Mouse (Mus musculus) common myeloid progenitor, adult 5-6 weeks (primary cell): Measurements from ENCODE around the gene Ap2a2. TPM values are rescaled to one million over a fixed set of nuclear protein-coding genes. Genes with fewer than 3 reads are reported as not detected.
"Not testable (repeated sequence)": the region's sequence is repeated elsewhere in the genome, so short reads cannot be mapped to it uniquely, and the experiment has no call there.

ENCODE experiments used
- ATAC-seq: replicated peaks from 2 replicates; pipeline ENCODE4 v1.8.0; 2016; ENCODE audit warnings: low read depth, mild to moderate bottlenecking, moderate TSS enrichment, inconsistent platforms; ENCODE audit not compliant: poor library complexity, severe bottlenecking
- total RNA-seq: library from RNA; stranded (forward); fragments of 200-1000, 187-1606 nt; gene quantifications from 2 replicates; pipeline ENCODE4 v1.2.3, GENCODE M21; 2017

Gene Ap2a2
- total RNA-seq, 1 experiment from 2014 or later, result 27.8 TPM

DNA sequence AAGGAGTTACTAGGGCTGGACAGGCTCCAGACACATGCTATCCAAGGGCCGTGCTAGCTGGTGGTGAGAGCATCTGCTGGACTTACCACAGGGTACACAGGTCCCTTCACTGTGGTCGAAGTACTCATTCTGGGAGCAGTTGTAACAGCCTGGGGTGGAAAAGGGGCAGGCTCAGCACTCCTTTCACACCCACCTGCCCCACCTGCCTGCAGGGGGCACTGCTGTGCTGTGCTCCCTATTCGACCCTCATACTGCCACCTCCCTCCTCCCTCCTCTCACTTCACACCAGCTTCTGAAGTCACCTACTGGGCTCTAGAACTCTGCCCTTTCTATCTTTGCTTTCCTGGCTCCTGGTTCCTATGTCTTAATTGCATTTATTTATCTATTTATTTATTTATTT is 81.2 kb downstream of the Ap2a2 start:
- peak; percentile 49; the same call in 1 of the 2 replicates for ATAC-seq

GRCm38 (mm10) chr7:141647083-141647482 is 85.1 kb downstream of the Ap2a2 start:
- no peak for ATAC-seq

GRCm38 (mm10) chr7:141647815-141648214 is 85.8 kb downstream of the Ap2a2 start:
- ATAC-seq, result no peak

DNA sequence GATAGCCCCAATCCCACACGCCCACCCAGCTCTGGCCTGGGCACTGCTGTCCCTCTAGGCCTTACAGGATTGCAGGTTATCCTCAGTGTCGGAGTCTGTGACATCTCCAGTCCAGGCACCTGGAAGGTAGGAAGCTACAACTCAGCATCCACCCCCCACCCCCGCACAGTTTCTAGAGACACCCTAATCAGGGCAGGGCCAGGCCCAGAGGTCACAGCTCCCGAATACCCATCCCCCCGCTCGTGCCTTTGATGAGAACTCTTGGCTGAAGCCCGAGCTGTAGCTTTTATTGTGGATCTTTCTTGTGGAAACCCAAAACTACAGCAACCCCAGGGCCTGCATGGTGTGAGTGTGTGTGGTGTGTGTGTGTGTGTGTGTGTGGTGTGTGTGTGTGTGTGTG is 90.2 kb downstream of the Ap2a2 start:
- no peak for ATAC-seq

DNA sequence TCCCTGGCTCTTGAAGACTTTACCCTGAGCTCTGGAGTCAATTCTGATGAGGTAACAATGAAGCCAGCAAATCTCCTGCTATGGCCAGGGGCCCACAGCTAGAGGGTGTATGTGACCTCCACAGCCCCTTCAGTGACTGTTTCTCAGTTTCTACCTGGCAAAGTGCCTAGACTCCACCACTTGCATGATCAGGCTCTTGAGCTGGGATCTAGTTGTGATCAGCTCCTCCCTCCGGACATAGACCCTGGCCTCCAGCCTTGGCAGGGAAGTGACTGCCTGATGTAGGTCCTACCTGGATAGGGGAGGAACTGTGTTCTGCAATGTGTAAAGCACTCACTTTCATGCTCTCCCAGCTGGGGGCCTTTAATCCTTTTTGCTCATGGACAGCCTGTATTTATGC is 98.4 kb downstream of the Ap2a2 start:
- no peak for ATAC-seq

GRCm38 (mm10) chr7:141661481-141661880 is 99.5 kb downstream of the Ap2a2 start:
- no peak; the same call in 1 of the 2 replicates for ATAC-seq

DNA sequence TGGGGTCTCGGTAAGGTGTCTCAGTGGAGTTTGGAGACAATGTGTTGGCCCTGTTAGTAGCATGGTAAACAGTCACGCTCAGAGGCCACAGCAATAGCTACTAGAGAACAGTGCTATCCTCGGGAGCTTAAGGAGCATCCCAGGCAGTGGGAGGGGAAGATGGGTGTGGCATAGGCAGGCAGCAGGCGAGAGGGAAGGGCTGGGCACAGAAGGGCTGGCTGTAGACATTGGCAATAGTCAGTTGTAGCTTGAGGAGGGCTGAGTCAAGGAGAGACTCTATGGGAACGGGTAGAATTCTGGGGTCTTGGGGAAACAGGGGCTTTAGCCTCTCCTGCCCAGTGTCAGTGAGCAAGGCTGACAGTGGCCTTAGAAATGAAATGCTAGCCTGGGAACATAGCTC is 100.2 kb downstream of the Ap2a2 start:
- no peak for ATAC-seq

DNA sequence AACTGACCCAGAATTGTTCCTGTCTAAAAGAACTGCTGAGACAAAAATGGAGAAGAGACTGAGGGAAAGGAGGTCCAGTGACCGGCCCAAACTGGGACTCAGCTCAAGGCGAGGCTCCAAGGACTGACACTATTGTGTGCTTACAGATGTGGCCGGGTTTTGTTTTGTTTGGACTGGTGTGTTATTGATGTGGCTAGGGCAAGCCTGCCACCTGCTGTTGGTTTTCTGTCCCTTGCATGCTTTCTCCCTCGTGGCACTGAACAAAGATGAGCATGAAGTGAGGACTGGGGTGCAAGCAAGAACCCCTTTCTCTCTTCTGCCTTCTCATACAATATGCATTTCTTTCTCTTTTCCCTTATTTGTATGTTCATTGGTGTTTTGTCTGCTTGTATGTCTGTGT is 104.2 kb downstream of the Ap2a2 start:
- ATAC-seq, result peak; percentile 82

DNA sequence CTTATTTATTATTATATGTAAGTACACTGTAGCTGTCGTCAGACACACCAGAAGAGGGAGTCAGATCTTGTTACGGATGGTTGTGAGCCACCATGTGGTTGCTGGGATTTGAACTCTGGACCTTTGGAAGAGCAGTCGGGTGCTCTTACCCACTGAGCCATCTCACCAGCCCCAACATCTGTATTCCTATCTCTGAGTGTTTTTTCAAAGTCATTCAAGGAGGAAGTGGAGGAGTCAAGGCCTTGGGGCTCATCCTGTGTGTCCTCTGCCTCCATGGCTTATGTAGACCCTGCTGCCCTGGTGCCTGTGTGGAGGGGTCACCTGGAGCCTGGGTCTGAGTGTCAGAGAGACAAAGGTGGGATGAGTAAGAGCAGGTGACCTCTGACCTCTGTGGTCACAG is 107.1 kb downstream of the Ap2a2 start:
- not testable (repeated sequence) for ATAC-seq

- ATAC-seq, result peak; percentile 59
Observed at GRCm38 (mm10) chr7:141670999-141671398, 109.0 kb downstream of the Ap2a2 start.

- 0 out of 2 replicates have a peak, but pooled peaks have one; percentile 34 for ATAC-seq
Observed at GRCm38 (mm10) chr7:141671626-141672291, 109.8 kb downstream of the Ap2a2 start.

DNA sequence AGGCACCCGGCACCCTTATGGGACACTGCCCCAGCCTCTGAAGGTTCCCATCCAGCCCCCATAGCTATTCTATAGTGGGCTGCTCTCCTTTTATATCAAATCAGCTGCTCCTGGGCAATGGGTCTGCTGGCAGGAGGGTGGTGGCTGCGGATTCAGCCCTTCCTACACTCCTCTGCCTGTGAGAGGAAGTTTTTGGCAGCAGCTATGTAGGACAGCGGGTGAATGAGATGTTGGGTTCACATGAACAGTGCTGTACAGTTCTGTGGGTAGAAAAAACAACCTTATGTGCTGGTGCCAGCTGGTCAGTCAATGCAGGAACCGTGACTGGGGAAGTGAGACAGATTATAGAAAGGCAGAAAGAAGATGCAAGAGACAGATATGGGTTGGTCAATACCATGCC is 116.9 kb downstream of the Ap2a2 start:
- ATAC-seq, result peak; percentile 32; the same call in 1 of the 2 replicates

Other genes with a start within 250 kb of the Ap2a2 start
- gene Deaf1, start 234.5 kb upstream of the Ap2a2 start, total RNA-seq, result 18.7 and 29.1 TPM in 2 replicates
- gene Tmem80, start 234.4 kb upstream of the Ap2a2 start, total RNA-seq, result 7.4 and 9.0 TPM in 2 replicates
- 1.1 TPM in 1 of 2 replicates, not detected in the other for gene Eps8l2, start 223.3 kb upstream of the Ap2a2 start, total RNA-seq
- 295 and 302 TPM in 2 replicates for gene Taldo1, start 170.0 kb upstream of the Ap2a2 start, total RNA-seq
- gene Gatd1, start 148.0 kb upstream of the Ap2a2 start, total RNA-seq, result 11.4 and 12.7 TPM in 2 replicates
- not detected in 2 replicates for gene Cend1, start 132.7 kb upstream of the Ap2a2 start, total RNA-seq
- gene Slc25a22, start 124.3 kb upstream of the Ap2a2 start, total RNA-seq, result 4.9 and 11.1 TPM in 2 replicates
- 8.3 and 14.3 TPM in 2 replicates for gene Pidd1, start 118.1 kb upstream of the Ap2a2 start, total RNA-seq
- gene Rplp2, start 114.8 kb upstream of the Ap2a2 start, total RNA-seq, result 2,332 and 2,799 TPM in 2 replicates
- gene Pnpla2, start 107.0 kb upstream of the Ap2a2 start, total RNA-seq, result 13.9 and 14.4 TPM in 2 replicates
- gene Cracr2b, start 101.1 kb upstream of the Ap2a2 start, total RNA-seq, result 0.39 TPM in 1 of 2 replicates, not detected in the other
- 31.4 and 32.9 TPM in 2 replicates for gene Cd151, start 94.8 kb upstream of the Ap2a2 start, total RNA-seq
- 44.5 and 47.0 TPM in 2 replicates for gene Polr2l, start 87.0 kb upstream of the Ap2a2 start, total RNA-seq
- gene Tspan4, start 86.9 kb upstream of the Ap2a2 start, total RNA-seq, result 50.3 and 53.3 TPM in 2 replicates
- 25.4 and 27.5 TPM in 2 replicates for gene Chid1, start 22.3 kb upstream of the Ap2a2 start, total RNA-seq
- gene Muc6, start 93.1 kb downstream of the Ap2a2 start, total RNA-seq, result 0.18 TPM in 1 of 2 replicates, not detected in the other
- gene Muc2, start 128.2 kb downstream of the Ap2a2 start, total RNA-seq, result not detected in 2 replicates
- not detected in 2 replicates for gene Muc5ac, start 226.8 kb downstream of the Ap2a2 start, total RNA-seq